Mouse (Mus musculus) E14TG2a.4 (cell line): ENCODE data around the gene Hcn3.

Experiments used
- CTCF ChIP-seq: conservative IDR thresholded peaks from 2 replicates; pipeline ENCODE4 v1.5.1; 2014; ENCODE audit warnings: low read length
- POU5F1 ChIP-seq: IDR thresholded peaks from 2 replicates; pipeline ENCODE4 v1.6.1; 2014; ENCODE audit warnings: low read length, borderline replicate concordance

GRCm38 (mm10) chr3:89190436-89190835 lies 30.4 kb upstream of the Hcn3 start:
- TF ChIP-seq CTCF (no peak), POU5F1 (no peak)
